Mouse (Mus musculus): ENCODE measurements around the gene Bik. TPM values are rescaled to one million over a fixed set of nuclear protein-coding genes. Genes with fewer than 3 reads are reported as not detected.

Gene Bik
- polyA plus RNA-seq (2015; fragmentation: Nextera tagmentation; extraction: Ambion mirVana): 15.2 and 16.1 TPM in 2 replicates

GRCm38 (mm10) chr15:83526424-83527091 is at the start of gene Bik:
Bik (plus strand) TSS chr15:83526862.
- peak; percentile 78; the same call in 1 of the 2 replicates for ATAC-seq (ENCODE audit: borderline replicate concordance, extremely low read depth, low FRiP score, low TSS enrichment)
- peak within 1 kb of the TSS; percentile 54 for H3K9ac ChIP-seq
- WGBS: 1% methylated on average over 36 of the region's 45 CpGs
- no peaks in the 10 kb centered on the region for H3K9me3 ChIP-seq
- H3K4me2 ChIP-seq: peak within 1 kb of the TSS; percentile 95
- H3K27me3 ChIP-seq: peaks cover 44% of the 10 kb centered on the region
- H3K36me3 ChIP-seq: no peaks in the 10 kb centered on the region
- peak within 1 kb of the TSS; percentile 59 for H3K4me3 ChIP-seq
- peaks cover 36% of the 10 kb centered on the region for H3K4me1 ChIP-seq
- no peak within 1 kb of the TSS for H3K27ac ChIP-seq

- ATAC-seq (ENCODE audit: borderline replicate concordance, extremely low read depth, low FRiP score, low TSS enrichment): no peak
Observed at GRCm38 (mm10) chr15:83478096-83478495, 48.6 kb upstream of the Bik start.

GRCm38 (mm10) chr15:83479818-83480217 is 46.8 kb upstream of the Bik start:
- H3K27me3 ChIP-seq: no peaks in the 10 kb centered on the region
- 83% methylated on average over 4 of the region's 4 CpGs for WGBS

More at GRCm38 (mm10) chr15:83478096-83478495, 48.6 kb upstream of the Bik start:
- Histone ChIP-seq H3K4me1 (peaks cover 24% of the 10 kb centered on the region), H3K27me3 (no peaks in the 10 kb centered on the region), H3K4me2 (no peak overlapping the region), H3K4me3 (no peak overlapping the region), H3K36me3 (no peaks in the 10 kb centered on the region), H3K9me3 (no peaks in the 10 kb centered on the region), H3K9ac (no peak overlapping the region), H3K27ac (no peak overlapping the region)
- WGBS: 58% methylated on average over 3 of the region's 3 CpGs

GRCm38 (mm10) chr15:83481236-83481780 is 45.4 kb upstream of the Bik start:
- no peak for ATAC-seq (ENCODE audit: borderline replicate concordance, extremely low read depth, low FRiP score, low TSS enrichment)
- no peaks in the 10 kb centered on the region for H3K9me3 ChIP-seq
- WGBS: 65% methylated on average over 10 of the region's 10 CpGs
- H3K27me3 ChIP-seq: no peaks in the 10 kb centered on the region
- no peak overlapping the region for H3K9ac ChIP-seq
- no peaks in the 10 kb centered on the region for H3K36me3 ChIP-seq
- no peak overlapping the region for H3K4me3 ChIP-seq
- H3K4me2 ChIP-seq: no peak overlapping the region
- peaks cover 9% of the 10 kb centered on the region; the same call in 1 of the 2 replicates for H3K4me1 ChIP-seq
- H3K27ac ChIP-seq: no peak overlapping the region

More at GRCm38 (mm10) chr15:83479818-83480217, 46.8 kb upstream of the Bik start:
- no peak overlapping the region for H3K4me2 ChIP-seq
- H3K9me3 ChIP-seq: no peaks in the 10 kb centered on the region
- no peak for ATAC-seq (ENCODE audit: borderline replicate concordance, extremely low read depth, low FRiP score, low TSS enrichment)
- H3K4me3 ChIP-seq: no peak overlapping the region
- no peak overlapping the region for H3K9ac ChIP-seq
- no peaks in the 10 kb centered on the region for H3K36me3 ChIP-seq
- peaks cover 10% of the 10 kb centered on the region for H3K4me1 ChIP-seq
- no peak overlapping the region for H3K27ac ChIP-seq

- H3K27me3 ChIP-seq: no peaks in the 10 kb centered on the region
- 69% methylated on average over 8 of the region's 8 CpGs for WGBS
- ATAC-seq (ENCODE audit: borderline replicate concordance, extremely low read depth, low FRiP score, low TSS enrichment): no peak
Observed at GRCm38 (mm10) chr15:83482645-83483224, 43.9 kb upstream of the Bik start.

GRCm38 (mm10) chr15:83483482-83483881 is 43.2 kb upstream of the Bik start:
- H3K4me3 ChIP-seq: no peak overlapping the region
- H3K4me1 ChIP-seq: no peaks in the 10 kb centered on the region
- H3K27ac ChIP-seq: no peak overlapping the region
- H3K27me3 ChIP-seq: no peaks in the 10 kb centered on the region
- no peaks in the 10 kb centered on the region for H3K36me3 ChIP-seq
- H3K9ac ChIP-seq: no peak overlapping the region
- no peak for ATAC-seq (ENCODE audit: borderline replicate concordance, extremely low read depth, low FRiP score, low TSS enrichment)
- no peak overlapping the region for H3K4me2 ChIP-seq
- 32% methylated on average over 2 of the region's 2 CpGs for WGBS
- H3K9me3 ChIP-seq: no peaks in the 10 kb centered on the region

More at GRCm38 (mm10) chr15:83482645-83483224, 43.9 kb upstream of the Bik start:
- Histone ChIP-seq H3K36me3 (no peaks in the 10 kb centered on the region), H3K27ac (no peak overlapping the region), H3K4me1 (no peaks in the 10 kb centered on the region), H3K9me3 (no peaks in the 10 kb centered on the region), H3K4me2 (no peak overlapping the region), H3K4me3 (no peak overlapping the region), H3K9ac (no peak overlapping the region)

- H3K4me3 ChIP-seq: no peak overlapping the region
- H3K4me2 ChIP-seq: no peak overlapping the region
- H3K4me1 ChIP-seq: no peaks in the 10 kb centered on the region
- H3K9ac ChIP-seq: no peak overlapping the region
- ATAC-seq (ENCODE audit: borderline replicate concordance, extremely low read depth, low FRiP score, low TSS enrichment): no peak
- H3K27me3 ChIP-seq: no peaks in the 10 kb centered on the region
- WGBS: 86% methylated on average over 10 of the region's 10 CpGs
- no peaks in the 10 kb centered on the region for H3K36me3 ChIP-seq
- no peaks in the 10 kb centered on the region for H3K9me3 ChIP-seq
- H3K27ac ChIP-seq: no peak overlapping the region
Observed at GRCm38 (mm10) chr15:83484311-83484710, 42.4 kb upstream of the Bik start.

- WGBS: 69% methylated on average over 9 of the region's 9 CpGs
- H3K36me3 ChIP-seq: no peaks in the 10 kb centered on the region
- H3K27me3 ChIP-seq: no peaks in the 10 kb centered on the region
- H3K27ac ChIP-seq: no peak overlapping the region
- ATAC-seq (ENCODE audit: borderline replicate concordance, extremely low read depth, low FRiP score, low TSS enrichment): no peak
- H3K9me3 ChIP-seq: no peaks in the 10 kb centered on the region
- no peaks in the 10 kb centered on the region for H3K4me1 ChIP-seq
- no peak overlapping the region for H3K4me3 ChIP-seq
- H3K9ac ChIP-seq: no peak overlapping the region
- no peak overlapping the region for H3K4me2 ChIP-seq
Observed at GRCm38 (mm10) chr15:83487477-83488115, 39.1 kb upstream of the Bik start.

GRCm38 (mm10) chr15:83489471-83489870 is 37.2 kb upstream of the Bik start:
- no peaks in the 10 kb centered on the region for H3K9me3 ChIP-seq
- WGBS: 75% methylated on average over 20 of the region's 20 CpGs
- H3K4me3 ChIP-seq: no peak overlapping the region
- no peak for ATAC-seq (ENCODE audit: borderline replicate concordance, extremely low read depth, low FRiP score, low TSS enrichment)
- H3K36me3 ChIP-seq: no peaks in the 10 kb centered on the region
- H3K27ac ChIP-seq: no peak overlapping the region
- H3K4me2 ChIP-seq: no peak overlapping the region
- H3K9ac ChIP-seq: no peak overlapping the region
- H3K27me3 ChIP-seq: no peaks in the 10 kb centered on the region
- H3K4me1 ChIP-seq: no peaks in the 10 kb centered on the region

GRCm38 (mm10) chr15:83491891-83492290 is 34.8 kb upstream of the Bik start:
- ATAC-seq (ENCODE audit: borderline replicate concordance, extremely low read depth, low FRiP score, low TSS enrichment): no peak
- H3K9me3 ChIP-seq: no peaks in the 10 kb centered on the region
- no peak overlapping the region for H3K9ac ChIP-seq
- H3K4me1 ChIP-seq: no peaks in the 10 kb centered on the region
- H3K36me3 ChIP-seq: peaks cover 7% of the 10 kb centered on the region; the same call in 1 of the 2 replicates
- H3K27ac ChIP-seq: no peak overlapping the region
- H3K4me2 ChIP-seq: no peak overlapping the region
- H3K27me3 ChIP-seq: no peaks in the 10 kb centered on the region
- no peak overlapping the region for H3K4me3 ChIP-seq
- 72% methylated on average over 5 of the region's 5 CpGs for WGBS

- H3K9me3 ChIP-seq: no peaks in the 10 kb centered on the region
- H3K4me2 ChIP-seq: no peak overlapping the region
- no peak overlapping the region for H3K4me3 ChIP-seq
- H3K9ac ChIP-seq: no peak overlapping the region
- no peaks in the 10 kb centered on the region for H3K27me3 ChIP-seq
- WGBS: 73% methylated on average over 7 of the region's 7 CpGs
- H3K27ac ChIP-seq: no peak overlapping the region
- H3K36me3 ChIP-seq: peaks cover 14% of the 10 kb centered on the region
- no peaks in the 10 kb centered on the region for H3K4me1 ChIP-seq
- ATAC-seq (ENCODE audit: borderline replicate concordance, extremely low read depth, low FRiP score, low TSS enrichment): no peak
Observed at GRCm38 (mm10) chr15:83493856-83494571, 32.6 kb upstream of the Bik start.

All from lung, embryonic 15.5 days (tissue).